ENCODE assay signal across 7 mouse cellular contexts in genomic region chr17:80825518-80825901, GRCm38 (mm10).
A peak's percentile ranks its signal among the peaks of the same experiment; 100 is the strongest.
DNase-seq lines count a peak whose midpoint lies in the region; ATAC-seq lines count a peak whose summit lies in the region.

No protein-coding gene starts in this region.

- no peak overlapping the region for H3K9ac ChIP-seq in midbrain, embryonic 11.5 days (ENCODE audit: low read length)
- H3K9ac ChIP-seq in kidney, embryonic 16.5 days (replicated peaks; ENCODE audit: low read length), result peak overlapping the region; percentile 1; the same call in 1 of the 2 replicates
- H3K9ac ChIP-seq in neural tube, embryonic 15.5 days (replicated peaks), result no peak overlapping the region

- WGBS in midbrain, embryonic 10.5 days, result 78% methylated on average over 10 of the region's 10 CpGs
- 81% methylated on average over 10 of the region's 10 CpGs for WGBS in midbrain, embryonic 11.5 days
- WGBS in kidney, embryonic 16.5 days, result 13% methylated on average over 10 of the region's 10 CpGs
- WGBS in neural tube, embryonic 15.5 days, result 42% methylated on average over 10 of the region's 10 CpGs

- no peaks in the 10 kb centered on the region for H3K36me3 ChIP-seq in midbrain, embryonic 10.5 days
- H3K36me3 ChIP-seq in midbrain, embryonic 11.5 days (ENCODE audit: control insufficient read depth, insufficient read depth, low read length), result no peaks in the 10 kb centered on the region
- no peaks in the 10 kb centered on the region for H3K36me3 ChIP-seq in kidney, embryonic 16.5 days (ENCODE audit: insufficient read depth, low read length)
- no peaks in the 10 kb centered on the region for H3K36me3 ChIP-seq in neural tube, embryonic 15.5 days

- ATAC-seq in midbrain, embryonic 11.5 days (ENCODE audit: low FRiP score), result no peak
- ATAC-seq in kidney, embryonic 16.5 days (ENCODE audit: low FRiP score, low TSS enrichment), result peak; percentile 92
- peak; percentile 63; the same call in 1 of the 2 replicates for ATAC-seq in neural tube, embryonic 15.5 days (ENCODE audit: low FRiP score)

- H3K27me3 ChIP-seq in midbrain, embryonic 10.5 days (ENCODE audit: low read depth, poor library complexity, severe bottlenecking), result no peaks in the 10 kb centered on the region
- H3K27me3 ChIP-seq in midbrain, embryonic 11.5 days (ENCODE audit: control insufficient read depth, insufficient read depth, low read length), result no peaks in the 10 kb centered on the region
- no peaks in the 10 kb centered on the region for H3K27me3 ChIP-seq in kidney, embryonic 16.5 days (ENCODE audit: insufficient read depth, low read length)
- H3K27me3 ChIP-seq in neural tube, embryonic 15.5 days (replicated peaks), result no peaks in the 10 kb centered on the region

- peaks cover 11% of the 10 kb centered on the region for H3K4me1 ChIP-seq in midbrain, embryonic 10.5 days
- no peaks in the 10 kb centered on the region for H3K4me1 ChIP-seq in midbrain, embryonic 11.5 days (ENCODE audit: control insufficient read depth, insufficient read depth, low read length)
- peaks cover 25% of the 10 kb centered on the region for H3K4me1 ChIP-seq in kidney, embryonic 16.5 days (ENCODE audit: insufficient read depth, low read length)
- H3K4me1 ChIP-seq in neural tube, embryonic 15.5 days, result peaks cover 22% of the 10 kb centered on the region

- H3K4me3 ChIP-seq in midbrain, embryonic 10.5 days, result no peak overlapping the region
- no peak overlapping the region for H3K4me3 ChIP-seq in midbrain, embryonic 11.5 days (ENCODE audit: low read depth, low read length)
- 0 out of 2 replicates have a peak overlapping the region, but pooled peaks have one; percentile 5 for H3K4me3 ChIP-seq in kidney, embryonic 16.5 days (ENCODE audit: low read length)
- H3K4me3 ChIP-seq in neural tube, embryonic 15.5 days (replicated peaks), result no peak overlapping the region

- DNase-seq in midbrain, embryonic 10.5 days (ENCODE audit: low spot score), result no peak
- DNase-seq in midbrain, embryonic 11.5 days (ENCODE audit: low spot score, missing footprints), result no peak
- peak; percentile 28 for DNase-seq in heart, adult 8-10 months (ENCODE audit: low spot score)
- no peak for DNase-seq in natural killer cell, adult 2 months (ENCODE audit: low spot score in 2 of 2)
- DNase-seq in B cell, adult 2 months, result no peak

- H3K27ac ChIP-seq in midbrain, embryonic 10.5 days (replicated peaks), result 0 out of 2 replicates have a peak overlapping the region, but pooled peaks have one; percentile 9
- no peak overlapping the region for H3K27ac ChIP-seq in midbrain, embryonic 11.5 days (ENCODE audit: low read depth, low read length)
- peak overlapping the region; percentile 94 for H3K27ac ChIP-seq in kidney, embryonic 16.5 days (ENCODE audit: low read length)
- no peak overlapping the region for H3K27ac ChIP-seq in neural tube, embryonic 15.5 days (replicated peaks)

- no peak overlapping the region for H3K4me2 ChIP-seq in midbrain, embryonic 11.5 days
- H3K4me2 ChIP-seq in kidney, embryonic 16.5 days (replicated peaks; ENCODE audit: low read depth, low read length), result peak overlapping the region; percentile 44
- peak overlapping the region; percentile 22; the same call in 1 of the 2 replicates for H3K4me2 ChIP-seq in neural tube, embryonic 15.5 days

- H3K9me3 ChIP-seq in midbrain, embryonic 10.5 days (replicated peaks), result no peaks in the 10 kb centered on the region
- no peaks in the 10 kb centered on the region for H3K9me3 ChIP-seq in midbrain, embryonic 11.5 days (ENCODE audit: control insufficient read depth, low read length)
- no peaks in the 10 kb centered on the region for H3K9me3 ChIP-seq in kidney, embryonic 16.5 days (ENCODE audit: low read length)
- H3K9me3 ChIP-seq in neural tube, embryonic 15.5 days (replicated peaks), result no peaks in the 10 kb centered on the region

Comparison
In these comparisons a context has a peak if more than half of its experiments do, and no peak if none do; other contexts are left out.
1. H3K27ac ChIP-seq: peak in midbrain, embryonic 10.5 days (single experiment) and kidney, embryonic 16.5 days (single experiment); none in midbrain, embryonic 11.5 days (single experiment) and neural tube, embryonic 15.5 days (single experiment).